Mouse (Mus musculus) cerebral cortex, adult 2 months (tissue): ENCODE data around the gene Lrrc4.

Experiments used
- WGBS: fragments of 180-500 bp; shearing (Covaris S2); methylation state at CpG from one replicate; pipeline ENCODE4 v1.1.7; 2018; 5-methylcytosine and 5-hydroxymethylcytosine counted together

Lrrc4 gene

DNA sequence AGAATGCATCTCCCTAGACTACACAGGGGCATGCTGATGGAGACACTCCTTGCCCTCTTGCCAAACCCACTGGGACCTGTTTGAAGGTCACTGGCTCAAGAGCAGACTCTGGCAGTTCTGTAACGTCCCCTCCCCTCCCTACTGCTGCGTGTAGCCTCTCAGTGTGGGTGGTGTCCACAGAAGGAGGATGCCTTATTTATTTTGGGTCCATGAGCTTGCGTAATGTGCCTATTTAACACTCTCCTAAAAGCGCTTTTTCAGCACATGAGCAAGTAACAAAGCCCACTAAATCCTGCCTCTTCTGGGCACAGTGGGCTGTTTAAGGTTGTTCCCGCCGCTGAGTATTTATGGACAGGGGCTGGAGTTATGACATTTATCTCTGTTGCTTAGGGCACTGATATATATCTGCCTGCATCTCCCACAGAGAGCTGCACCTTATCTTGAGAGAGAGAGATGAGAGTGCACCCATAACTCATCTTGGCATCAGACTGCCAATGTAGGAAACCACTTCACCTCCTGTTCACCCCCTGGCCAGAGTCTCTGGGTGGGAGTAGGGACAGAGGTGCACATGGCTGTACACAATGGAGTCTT lies 63.6 kb downstream of the Lrrc4 start:
- 42% methylated on average over 6 of the region's 6 CpGs for WGBS

- WGBS, result 53% methylated on average over 3 of the region's 3 CpGs
Observed at GRCm38 (mm10) chr6:28766622-28767021, 64.9 kb downstream of the Lrrc4 start.

GRCm38 (mm10) chr6:28762132-28762775 lies 69.3 kb downstream of the Lrrc4 start:
- WGBS, result 56% methylated on average over 5 of the region's 5 CpGs

DNA sequence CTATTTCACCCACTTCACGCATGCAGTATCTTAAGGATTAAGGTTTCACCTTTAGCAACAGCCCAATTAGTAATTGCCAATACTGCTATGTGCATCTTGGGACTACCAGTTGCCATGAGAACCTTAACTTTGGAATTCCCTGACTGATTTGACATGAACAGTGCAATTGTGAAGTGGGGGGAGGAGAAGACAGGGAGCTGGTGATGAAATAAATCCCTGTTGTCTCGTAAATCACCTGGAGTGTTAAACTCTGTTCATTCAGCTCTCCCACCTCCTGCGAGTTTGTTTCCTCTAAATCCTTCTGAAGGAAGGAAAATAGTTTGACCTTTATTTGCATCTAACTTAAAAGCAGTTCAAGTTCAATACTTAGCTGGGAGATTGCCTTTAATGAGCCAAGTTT lies 69.8 kb downstream of the Lrrc4 start:
- 76% methylated on average over 3 of the region's 3 CpGs for WGBS

- 91% methylated on average over 4 of the region's 4 CpGs for WGBS
Observed at GRCm38 (mm10) chr6:28758293-28758692, 73.3 kb downstream of the Lrrc4 start.

DNA sequence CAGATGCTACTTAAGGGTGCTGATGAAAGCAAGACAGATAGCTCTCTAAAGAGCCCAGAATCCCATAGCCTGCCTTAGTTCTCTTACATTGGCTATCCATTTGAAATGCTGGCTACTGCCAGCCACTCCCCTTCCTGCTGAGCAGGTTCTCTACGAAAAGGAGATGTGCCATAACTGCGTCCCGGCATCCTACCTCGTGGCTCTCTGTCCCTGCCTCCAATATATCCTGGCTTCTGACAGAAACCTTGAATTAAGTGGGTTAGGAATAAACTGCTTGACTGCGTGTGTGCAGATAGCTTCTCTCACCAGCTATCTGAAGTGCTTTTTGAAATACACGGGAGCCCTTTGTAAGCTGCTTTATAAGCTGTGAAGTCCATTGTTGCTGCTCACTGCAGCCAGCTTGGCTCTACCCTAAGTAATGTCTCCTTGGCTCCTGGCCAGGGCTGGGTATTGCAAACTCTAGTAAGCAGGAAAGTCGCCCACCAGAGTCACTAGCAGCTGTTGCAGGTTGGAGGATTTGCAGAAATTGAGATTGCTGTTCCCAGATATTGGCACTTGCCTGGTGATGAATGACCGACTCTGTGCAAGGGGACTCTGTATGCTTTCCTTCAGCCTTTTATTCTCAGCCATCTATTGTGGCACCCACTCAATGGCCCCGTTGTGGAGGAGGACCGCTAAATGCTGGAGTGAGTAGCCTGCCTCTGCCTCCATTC lies 75.1 kb downstream of the Lrrc4 start:
- WGBS, result 32% methylated on average over 10 of the region's 10 CpGs

- 45% methylated on average over 6 of the region's 6 CpGs for WGBS
Observed at GRCm38 (mm10) chr6:28754127-28754898, 77.2 kb downstream of the Lrrc4 start.

- 45% methylated on average over 5 of the region's 5 CpGs for WGBS
Observed at GRCm38 (mm10) chr6:28753681-28754080, 77.9 kb downstream of the Lrrc4 start.

- 50% methylated on average over 5 of the region's 5 CpGs for WGBS
Observed at GRCm38 (mm10) chr6:28753217-28753616, 78.3 kb downstream of the Lrrc4 start.

DNA sequence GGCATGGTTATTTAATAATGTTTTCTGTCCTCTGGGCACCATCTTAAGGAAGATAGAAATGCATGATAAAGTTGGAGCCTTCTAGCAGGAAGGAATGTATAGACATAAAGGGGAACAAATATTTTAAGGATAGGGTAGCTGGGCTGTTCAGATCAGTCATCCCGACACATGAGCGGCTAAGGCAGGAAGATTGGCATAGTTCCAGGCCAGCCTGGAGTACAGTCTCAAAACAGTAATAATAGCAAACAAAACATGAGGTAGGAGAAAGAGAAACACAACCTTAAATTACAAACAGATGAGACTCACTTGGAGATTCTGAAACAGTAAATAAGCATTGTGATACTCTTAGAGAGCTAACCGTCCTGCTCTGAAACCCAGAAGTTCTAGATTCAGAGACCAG lies 80.4 kb downstream of the Lrrc4 start:
- WGBS, result 74% methylated on average over 3 of the region's 3 CpGs

DNA sequence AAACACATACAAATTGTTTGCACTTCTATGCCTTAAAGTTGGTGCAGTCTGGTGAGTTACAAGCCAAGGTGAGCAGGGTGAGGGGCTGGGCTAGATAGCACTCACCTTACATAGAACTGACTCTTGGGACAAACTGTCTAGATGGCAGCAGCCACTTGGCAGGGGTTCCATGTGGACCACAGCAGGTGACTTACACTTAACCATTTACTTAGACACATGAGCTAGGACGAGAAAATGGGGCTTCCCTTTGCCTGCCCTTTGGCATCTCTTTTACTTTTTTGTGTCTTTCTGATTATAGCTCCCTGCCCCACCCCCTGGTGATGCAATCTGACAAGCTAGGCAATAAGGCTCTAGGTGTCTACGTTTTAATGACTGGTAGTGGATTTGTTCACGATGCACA lies 82.3 kb downstream of the Lrrc4 start:
- 85% methylated on average over 3 of the region's 3 CpGs for WGBS

DNA sequence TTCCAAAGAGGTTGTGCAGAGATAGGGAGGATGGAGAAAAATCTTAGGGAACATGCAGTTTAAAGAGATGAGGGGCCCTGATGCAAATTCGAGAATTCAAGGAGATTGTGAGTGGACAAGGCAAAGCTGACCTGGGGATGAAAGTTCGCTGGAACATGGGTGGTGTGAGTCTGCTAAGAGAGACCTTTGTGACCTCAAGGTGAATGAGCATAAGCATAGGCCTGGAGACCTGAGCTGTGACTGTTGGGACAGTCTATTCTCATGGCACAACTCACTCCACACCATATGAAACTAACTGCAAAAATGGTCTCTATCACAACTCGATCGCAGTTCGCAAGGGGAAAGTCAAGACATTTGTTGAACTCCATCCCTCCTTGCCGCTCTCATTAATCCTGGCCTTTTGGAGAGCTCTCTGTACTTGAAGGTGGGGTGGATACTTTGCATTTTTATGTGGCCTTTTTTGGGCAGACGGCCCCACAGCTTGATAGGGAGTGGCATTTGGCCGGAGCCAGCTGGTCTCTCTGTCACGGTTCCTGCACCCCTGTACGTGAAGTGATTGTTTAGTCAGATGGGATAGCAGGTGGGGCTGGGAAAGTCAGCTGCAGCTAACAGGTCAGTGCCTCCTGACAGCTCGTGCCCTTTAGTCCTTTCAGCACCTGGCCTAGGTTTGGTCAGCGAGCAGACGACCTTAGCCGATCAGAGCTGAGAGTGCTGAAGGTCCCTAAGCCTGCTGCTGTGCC lies 83.4 kb downstream of the Lrrc4 start:
- 86% methylated on average over 14 of the region's 14 CpGs for WGBS

- WGBS, result 64% methylated on average over 5 of the region's 5 CpGs
Observed at GRCm38 (mm10) chr6:28747025-28747424, 84.5 kb downstream of the Lrrc4 start.

DNA sequence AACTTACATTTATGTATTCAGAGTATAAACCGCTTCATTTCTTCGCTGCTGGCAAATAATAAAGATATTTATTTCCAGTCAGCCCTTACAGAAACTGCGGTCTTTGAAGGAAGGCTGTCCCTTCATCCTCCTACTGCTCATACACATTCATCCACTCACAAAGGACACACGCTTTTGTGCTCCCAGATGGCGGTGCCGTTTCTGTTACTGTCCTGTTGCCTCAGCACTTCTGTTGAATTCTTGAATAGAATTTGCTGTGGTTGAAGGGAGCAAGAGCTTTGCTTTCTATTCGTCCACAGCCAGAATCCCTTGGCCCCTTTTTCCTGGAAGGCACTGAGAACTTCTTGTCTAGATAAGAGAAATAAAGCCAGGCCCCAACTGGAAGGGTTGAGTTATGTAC lies 85.7 kb downstream of the Lrrc4 start:
- 50% methylated on average over 7 of the region's 7 CpGs for WGBS

GRCm38 (mm10) chr6:28743586-28743985 lies 88.0 kb downstream of the Lrrc4 start:
- 45% methylated on average over 1 of the region's 1 CpGs for WGBS

GRCm38 (mm10) chr6:28737601-28738000 lies 93.9 kb downstream of the Lrrc4 start:
- WGBS, result 76% methylated on average over 1 of the region's 1 CpGs

- WGBS, result 86% methylated on average over 7 of the region's 7 CpGs
Observed at GRCm38 (mm10) chr6:28736665-28737064, 94.9 kb downstream of the Lrrc4 start.

GRCm38 (mm10) chr6:28735116-28735515 lies 96.4 kb downstream of the Lrrc4 start:
- WGBS, result 95% methylated on average over 9 of the region's 9 CpGs

DNA sequence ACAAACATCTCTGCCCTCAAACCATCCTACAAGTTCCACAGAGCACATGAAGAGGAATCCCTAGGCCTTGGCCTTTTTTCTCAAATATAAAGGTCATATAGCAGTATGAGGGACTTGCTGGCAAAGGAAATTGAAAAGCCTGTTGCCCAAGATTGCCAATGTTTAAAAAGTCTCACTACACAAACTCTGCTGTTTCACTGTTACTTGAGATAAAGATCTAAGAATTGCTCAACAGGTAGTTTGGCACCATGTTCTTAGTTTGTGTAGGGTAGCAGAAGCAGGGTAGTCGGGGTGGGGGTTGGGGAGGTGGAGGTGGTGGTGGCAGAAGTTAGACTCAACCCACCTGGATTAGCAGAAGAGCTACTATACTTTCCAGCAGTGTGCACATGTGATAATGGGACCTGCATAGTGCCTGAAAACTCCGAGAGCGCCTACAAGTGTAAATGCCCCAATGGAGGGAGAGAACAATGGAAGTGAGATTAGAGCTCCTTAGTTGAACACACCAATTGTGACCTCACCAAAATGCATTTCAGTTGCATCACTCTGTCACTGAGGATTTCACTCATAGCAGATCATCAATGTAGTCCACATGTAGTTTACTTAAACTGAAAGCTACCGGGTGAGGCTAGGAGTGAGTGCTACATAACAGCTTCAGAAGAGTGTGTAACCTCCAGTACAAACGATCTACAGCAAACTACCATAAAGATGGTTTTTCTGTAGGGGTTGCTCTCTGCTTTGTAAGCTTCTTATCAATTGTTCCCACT lies 97.5 kb downstream of the Lrrc4 start:
- 88% methylated on average over 5 of the region's 5 CpGs for WGBS

DNA sequence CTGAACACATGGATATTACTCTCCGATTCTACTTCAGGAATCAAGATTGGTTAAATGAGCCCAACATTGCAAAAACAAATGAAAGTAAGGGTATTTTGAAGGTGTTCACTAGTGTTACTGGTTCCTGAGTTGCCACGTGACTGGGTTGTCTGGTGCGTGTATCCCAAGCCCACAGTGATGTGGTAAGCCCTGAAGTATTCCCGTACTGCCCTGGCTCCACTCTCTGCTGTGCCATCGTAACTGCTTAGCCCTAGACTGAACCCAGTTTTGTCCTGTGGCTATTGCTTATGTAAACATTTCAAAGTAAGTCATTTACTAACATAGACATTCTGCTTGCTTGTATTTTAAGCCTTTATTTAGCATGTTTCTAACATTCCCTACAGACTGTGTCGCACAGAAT lies 100.3 kb downstream of the Lrrc4 start:
- WGBS, result 76% methylated on average over 6 of the region's 6 CpGs

GRCm38 (mm10) chr6:28729649-28730048 lies 101.9 kb downstream of the Lrrc4 start:
- WGBS, result 40% methylated on average over 2 of the region's 2 CpGs
